Mouse (Mus musculus): ENCODE measurements around the gene Tdrd3. TPM values are rescaled to one million over a fixed set of nuclear protein-coding genes. Genes with fewer than 3 reads are reported as not detected.

Tdrd3 gene
- polyA plus RNA-seq, 1 experiment = 1.9 TPM

DNA sequence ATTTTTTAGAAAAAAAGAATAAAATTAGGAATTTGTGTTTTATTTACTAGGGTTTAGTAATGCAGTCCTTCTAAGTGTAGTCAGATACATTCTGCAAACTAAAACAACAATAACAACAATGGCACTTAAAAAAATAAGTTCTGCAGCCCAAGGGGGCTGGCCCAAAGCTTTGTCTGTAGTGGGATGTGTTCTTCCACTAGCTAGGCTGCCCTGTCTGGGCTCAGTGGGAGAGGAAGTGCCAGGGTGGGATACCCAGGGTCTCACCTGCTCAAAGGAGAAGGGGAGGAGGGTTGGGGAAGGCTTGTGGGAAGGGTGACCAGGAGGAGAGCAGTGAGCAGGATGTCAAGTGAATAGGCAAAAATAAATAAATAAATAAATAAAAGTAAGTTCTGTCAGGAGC, 48.2 kb downstream of the Tdrd3 start:
- Histone ChIP-seq H3K27me3 (ENCODE audit: control insufficient read depth, insufficient read depth, low read length) (no peaks in the 10 kb centered on the region), H3K4me1 (replicated peaks; ENCODE audit: control insufficient read depth, insufficient read depth, low read length) (no peaks in the 10 kb centered on the region), H3K4me3 (ENCODE audit: control insufficient read depth, insufficient read depth, low read length) (no peak overlapping the region), H3K36me3 (ENCODE audit: control insufficient read depth, insufficient read depth, low read length) (no peaks in the 10 kb centered on the region), H3K27ac (ENCODE audit: control insufficient read depth, insufficient read depth, low read length) (no peak overlapping the region)
- no peak for DNase-seq
- TF ChIP-seq POLR2A (IDR thresholded peaks at IDR 0.05; ENCODE audit: control insufficient read depth, extremely low read depth, insufficient read depth, low read length, poor library complexity) (no peak), CTCF (IDR thresholded peaks at IDR 0.05; ENCODE audit: borderline replicate concordance, control insufficient read depth, extremely low read depth, insufficient read depth, low read length, poor library complexity) (no peak)

DNA sequence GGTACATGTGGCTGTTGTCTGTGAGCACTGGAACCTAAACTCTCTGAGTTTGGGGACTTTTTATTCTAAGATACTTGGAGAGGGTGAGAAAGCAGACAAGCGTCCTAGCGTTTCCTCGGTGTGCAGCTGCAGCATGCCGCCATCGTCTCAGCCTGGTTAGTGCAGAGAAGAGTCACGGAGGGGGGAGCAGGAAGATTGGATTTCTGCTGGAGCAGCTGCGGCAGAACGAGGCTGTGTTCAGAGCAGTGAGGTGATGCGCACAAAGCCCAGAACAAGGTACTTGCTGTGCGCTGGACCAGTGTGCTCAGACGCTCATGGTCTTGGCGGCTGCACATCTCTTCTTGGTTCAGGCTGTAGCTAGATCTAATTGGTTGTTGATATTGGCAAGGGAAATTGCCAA, 51.1 kb downstream of the Tdrd3 start:
- H3K36me3 ChIP-seq (ENCODE audit: control insufficient read depth, insufficient read depth, low read length) = no peaks in the 10 kb centered on the region
- 97% methylated on average over 12 of the region's 12 CpGs for WGBS
- no peak for DNase-seq
- H3K4me3 ChIP-seq (ENCODE audit: control insufficient read depth, insufficient read depth, low read length) = no peak overlapping the region
- H3K4me1 ChIP-seq (replicated peaks; ENCODE audit: control insufficient read depth, insufficient read depth, low read length) = no peaks in the 10 kb centered on the region
- no peaks in the 10 kb centered on the region for H3K27me3 ChIP-seq (ENCODE audit: control insufficient read depth, insufficient read depth, low read length)
- TF ChIP-seq CTCF (IDR thresholded peaks at IDR 0.05; ENCODE audit: borderline replicate concordance, control insufficient read depth, extremely low read depth, insufficient read depth, low read length, poor library complexity) = no peak
- TF ChIP-seq POLR2A (IDR thresholded peaks at IDR 0.05; ENCODE audit: control insufficient read depth, extremely low read depth, insufficient read depth, low read length, poor library complexity) = no peak
- no peak overlapping the region for H3K27ac ChIP-seq (ENCODE audit: control insufficient read depth, insufficient read depth, low read length)

DNA sequence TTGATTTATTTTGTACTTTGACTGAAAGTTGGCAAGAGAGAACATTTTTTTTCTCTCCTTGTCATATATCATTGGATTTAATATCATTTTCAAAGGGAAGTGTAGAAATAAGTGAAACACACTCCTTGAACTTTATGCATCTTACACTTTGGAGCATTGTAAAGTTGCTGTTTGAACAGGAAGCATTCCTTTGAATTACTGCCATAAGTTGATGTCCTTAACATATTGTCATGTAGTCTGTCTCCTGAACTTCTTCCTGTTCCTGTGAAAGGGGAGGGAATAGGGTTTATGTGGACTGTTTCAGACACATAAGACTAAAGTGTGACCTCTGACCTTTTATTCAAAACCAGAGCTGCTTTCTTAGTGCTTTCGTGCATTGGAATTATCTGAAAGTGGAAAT, 55.1 kb downstream of the Tdrd3 start:
- H3K4me1 ChIP-seq (replicated peaks; ENCODE audit: control insufficient read depth, insufficient read depth, low read length) = no peaks in the 10 kb centered on the region
- H3K4me3 ChIP-seq (ENCODE audit: control insufficient read depth, insufficient read depth, low read length) = no peak overlapping the region
- peaks cover 4% of the 10 kb centered on the region for H3K36me3 ChIP-seq (ENCODE audit: control insufficient read depth, insufficient read depth, low read length)
- WGBS = 95% methylated on average over 1 of the region's 1 CpGs
- TF ChIP-seq CTCF (IDR thresholded peaks at IDR 0.05; ENCODE audit: borderline replicate concordance, control insufficient read depth, extremely low read depth, insufficient read depth, low read length, poor library complexity) (no peak), POLR2A (IDR thresholded peaks at IDR 0.05; ENCODE audit: control insufficient read depth, extremely low read depth, insufficient read depth, low read length, poor library complexity) (no peak)
- no peak for DNase-seq
- no peak overlapping the region for H3K27ac ChIP-seq (ENCODE audit: control insufficient read depth, insufficient read depth, low read length)
- no peaks in the 10 kb centered on the region for H3K27me3 ChIP-seq (ENCODE audit: control insufficient read depth, insufficient read depth, low read length)

DNA sequence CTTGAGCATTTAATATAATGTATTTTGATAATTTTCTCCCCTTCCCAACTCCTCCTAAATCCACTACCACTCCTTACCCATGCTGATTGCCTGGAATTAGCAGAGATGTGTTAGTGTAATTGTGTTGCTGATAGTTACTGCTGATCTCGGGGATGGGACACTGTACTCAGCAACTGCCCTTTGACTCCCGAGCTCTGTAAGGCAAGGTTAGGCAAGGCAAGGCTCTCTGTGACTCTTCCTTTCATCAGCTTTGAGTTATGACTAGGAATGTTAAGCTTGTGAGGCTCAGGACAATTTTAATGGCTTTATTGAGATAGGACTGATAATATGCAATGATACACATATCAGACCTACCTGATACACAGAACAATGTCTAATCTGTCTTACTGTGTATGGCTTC, 56.3 kb downstream of the Tdrd3 start:
- peaks cover 4% of the 10 kb centered on the region for H3K36me3 ChIP-seq (ENCODE audit: control insufficient read depth, insufficient read depth, low read length)
- TF ChIP-seq CTCF (IDR thresholded peaks at IDR 0.05; ENCODE audit: borderline replicate concordance, control insufficient read depth, extremely low read depth, insufficient read depth, low read length, poor library complexity) = no peak
- no peak for TF ChIP-seq POLR2A (IDR thresholded peaks at IDR 0.05; ENCODE audit: control insufficient read depth, extremely low read depth, insufficient read depth, low read length, poor library complexity)
- 91% methylated on average over 2 of the region's 2 CpGs for WGBS

DNA sequence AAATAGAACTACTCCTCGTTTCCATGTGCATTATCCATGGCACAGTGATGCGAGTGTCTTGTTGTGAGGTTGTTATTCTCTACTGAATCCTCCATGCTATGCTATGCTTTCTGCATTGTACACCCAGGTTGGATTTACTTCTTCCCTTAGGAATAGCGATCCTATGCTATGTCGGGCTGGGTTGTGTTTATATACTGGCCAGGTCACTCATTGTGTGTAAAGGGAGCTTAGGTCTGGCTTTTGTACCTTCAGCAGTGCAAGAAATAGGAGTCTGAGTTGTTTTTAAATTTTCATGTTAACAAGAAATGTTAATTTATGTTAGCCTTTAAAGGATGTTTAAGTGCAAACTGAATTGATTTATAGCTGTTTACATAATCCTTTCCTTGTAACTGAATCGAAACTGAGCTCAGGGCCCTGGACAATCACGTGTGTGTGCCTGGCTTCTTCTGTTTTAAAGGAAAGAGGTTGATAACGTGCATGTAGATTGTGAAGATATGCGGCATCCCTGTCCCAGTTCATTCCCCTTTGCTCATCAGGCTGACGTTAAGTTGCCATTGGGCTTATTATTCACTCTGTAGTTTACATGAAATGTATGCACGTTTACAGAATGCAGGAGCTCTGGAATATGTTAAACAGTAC, 59.4 kb downstream of the Tdrd3 start:
- TF ChIP-seq CTCF (IDR thresholded peaks at IDR 0.05; ENCODE audit: borderline replicate concordance, control insufficient read depth, extremely low read depth, insufficient read depth, low read length, poor library complexity) = no peak
- no peak for TF ChIP-seq POLR2A (IDR thresholded peaks at IDR 0.05; ENCODE audit: control insufficient read depth, extremely low read depth, insufficient read depth, low read length, poor library complexity)

More for the DNA sequence above, 56.3 kb downstream of the Tdrd3 start:
- Histone ChIP-seq H3K27me3 (ENCODE audit: control insufficient read depth, insufficient read depth, low read length) (no peaks in the 10 kb centered on the region), H3K27ac (ENCODE audit: control insufficient read depth, insufficient read depth, low read length) (no peak overlapping the region), H3K4me1 (replicated peaks; ENCODE audit: control insufficient read depth, insufficient read depth, low read length) (no peaks in the 10 kb centered on the region), H3K4me3 (ENCODE audit: control insufficient read depth, insufficient read depth, low read length) (no peak overlapping the region)
- DNase-seq = no peak

DNA sequence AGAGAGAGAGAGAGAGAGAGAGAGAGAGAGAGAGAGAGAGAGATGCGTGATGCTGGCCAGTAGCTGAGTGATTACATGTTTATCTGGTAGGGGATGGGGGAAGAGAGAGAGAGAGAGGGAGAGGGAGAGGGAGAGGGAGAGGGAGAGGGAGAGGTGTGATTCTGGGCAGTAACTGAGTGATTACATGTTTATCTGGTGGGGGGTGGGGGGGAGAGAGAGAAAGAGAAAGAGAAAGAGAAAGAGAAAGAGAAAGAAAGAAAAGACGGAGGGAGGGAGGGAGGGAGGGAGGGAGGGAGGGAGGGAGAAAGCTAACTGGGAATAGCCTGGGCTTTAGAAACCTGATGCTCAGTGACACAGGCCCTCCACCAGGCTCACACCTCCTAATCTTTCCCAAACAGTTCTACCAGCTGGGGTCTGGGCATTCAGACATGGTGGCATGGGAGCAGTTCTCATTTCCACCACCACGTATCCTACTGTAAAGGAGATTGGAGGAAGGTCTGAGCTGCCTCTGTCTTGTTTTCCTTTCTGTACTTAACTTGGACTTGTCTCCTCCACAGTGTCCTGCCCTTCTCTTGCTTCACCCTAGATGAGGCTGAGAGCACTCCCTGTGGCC, 62.0 kb downstream of the Tdrd3 start:
- Histone ChIP-seq H3K4me3 (ENCODE audit: control insufficient read depth, insufficient read depth, low read length) (no peak overlapping the region), H3K27ac (ENCODE audit: control insufficient read depth, insufficient read depth, low read length) (no peak overlapping the region), H3K4me1 (replicated peaks; ENCODE audit: control insufficient read depth, insufficient read depth, low read length) (no peaks in the 10 kb centered on the region), H3K27me3 (ENCODE audit: control insufficient read depth, insufficient read depth, low read length) (no peaks in the 10 kb centered on the region), H3K36me3 (ENCODE audit: control insufficient read depth, insufficient read depth, low read length) (peaks cover 4% of the 10 kb centered on the region)
- no peak for DNase-seq
- 87% methylated on average over 3 of the region's 3 CpGs for WGBS
- TF ChIP-seq CTCF (IDR thresholded peaks at IDR 0.05; ENCODE audit: borderline replicate concordance, control insufficient read depth, extremely low read depth, insufficient read depth, low read length, poor library complexity) (no peak), POLR2A (IDR thresholded peaks at IDR 0.05; ENCODE audit: control insufficient read depth, extremely low read depth, insufficient read depth, low read length, poor library complexity) (no peak)

More for the DNA sequence above, 59.4 kb downstream of the Tdrd3 start:
- Histone ChIP-seq H3K27me3 (ENCODE audit: control insufficient read depth, insufficient read depth, low read length) (no peaks in the 10 kb centered on the region), H3K36me3 (ENCODE audit: control insufficient read depth, insufficient read depth, low read length) (peaks cover 4% of the 10 kb centered on the region), H3K27ac (ENCODE audit: control insufficient read depth, insufficient read depth, low read length) (no peak overlapping the region), H3K4me1 (replicated peaks; ENCODE audit: control insufficient read depth, insufficient read depth, low read length) (no peaks in the 10 kb centered on the region), H3K4me3 (ENCODE audit: control insufficient read depth, insufficient read depth, low read length) (no peak overlapping the region)
- WGBS = 97% methylated on average over 10 of the region's 10 CpGs
- no peak for DNase-seq

Measured in thymus, adult 2 months (tissue).